Mouse (Mus musculus) liver, embryonic 15.5 days (tissue): ENCODE results near the gene Cdh5. TPM values are rescaled to one million over a fixed set of nuclear protein-coding genes. Genes with fewer than 3 reads are reported as not detected.

ENCODE experiments used
- ATAC-seq: fragments of 200-750 bp; cut with Nextera tagmentation; 2 replicates; pipeline ENCODE4 v1.8.0; 2017; ENCODE audit warnings: moderate number of reproducible peaks, mild to moderate bottlenecking, moderate library complexity; ENCODE audit not compliant: insufficient read depth
- H3K27ac ChIP-seq: fragments of 300-500 bp; sonication (generic); replicated peaks from 2 replicates; pipeline ENCODE4 v1.5.1; 2015; ENCODE audit warnings: mild to moderate bottlenecking, inconsistent platforms
- H3K27me3 ChIP-seq: fragments of 300-500 bp; sonication (generic); 2 replicates; pipeline ENCODE4 v1.6.1; 2015; ENCODE audit warnings: mild to moderate bottlenecking, inconsistent platforms
- H3K36me3 ChIP-seq: fragments of 300-500 bp; sonication (generic); replicated peaks from 2 replicates; pipeline ENCODE4 v1.6.1; 2015; ENCODE audit warnings: moderate library complexity, mild to moderate bottlenecking, inconsistent platforms
- H3K4me1 ChIP-seq: fragments of 300-500 bp; sonication (generic); replicated peaks from 2 replicates; pipeline ENCODE4 v1.6.1; 2015; ENCODE audit warnings: inconsistent platforms
- H3K4me2 ChIP-seq: fragments of 300-500 bp; sonication (generic); 2 replicates; pipeline ENCODE4 v1.6.1; 2015; ENCODE audit warnings: moderate library complexity, mild to moderate bottlenecking, inconsistent platforms
- H3K4me3 ChIP-seq: fragments of 300-500 bp; sonication (generic); replicated peaks from 2 replicates; pipeline ENCODE4 v1.5.1; 2015; ENCODE audit warnings: mild to moderate bottlenecking, inconsistent platforms
- H3K9ac ChIP-seq: fragments of 300-500 bp; sonication (generic); 2 replicates; pipeline ENCODE4 v1.6.1; 2015; ENCODE audit warnings: moderate library complexity, mild to moderate bottlenecking, inconsistent platforms
- H3K9me3 ChIP-seq: fragments of 300-500 bp; sonication (generic); replicated peaks from 2 replicates; pipeline ENCODE4 v1.6.1; 2016; ENCODE audit warnings: inconsistent platforms
- WGBS: fragments of 180-500 bp; shearing (Covaris S2); methylation state at CpG from one replicate; pipeline ENCODE4 v1.1.7; 2015; ENCODE audit warnings: mixed read lengths; ENCODE audit not compliant: insufficient replicate concordance; 5-methylcytosine and 5-hydroxymethylcytosine counted together
- polyA plus RNA-seq: library from polyadenylated mRNA; unstranded; fragments of >200 nt; fragmentation: Nextera tagmentation; extraction: Ambion mirVana; gene quantifications from 2 replicates; pipeline ENCODE4 v1.2.1, GENCODE M21; 2015

Gene Cdh5
- polyA plus RNA-seq, 1 experiment from 2014 or later: 8.6 TPM

- Histone ChIP-seq H3K36me3 (no peaks in the 10 kb centered on the region), H3K27ac (no peak overlapping the region), H3K4me3 (no peak overlapping the region), H3K27me3 (no peaks in the 10 kb centered on the region), H3K9me3 (no peaks in the 10 kb centered on the region), H3K4me1 (no peaks in the 10 kb centered on the region), H3K9ac (no peak overlapping the region), H3K4me2 (no peak overlapping the region)
- ATAC-seq: no peak
- 70% methylated on average over 4 of the region's 4 CpGs for WGBS
Measured at GRCm38 (mm10) chr8:104143379-104143778, 42.0 kb downstream of the Cdh5 start.

- H3K9ac ChIP-seq: no peak overlapping the region
- no peak overlapping the region for H3K27ac ChIP-seq
- H3K4me1 ChIP-seq: no peaks in the 10 kb centered on the region
- no peaks in the 10 kb centered on the region for H3K27me3 ChIP-seq
- H3K4me3 ChIP-seq: no peak overlapping the region
- WGBS: 56% methylated on average over 13 of the region's 13 CpGs
- H3K36me3 ChIP-seq: no peaks in the 10 kb centered on the region
- ATAC-seq: no peak
- no peaks in the 10 kb centered on the region for H3K9me3 ChIP-seq
- H3K4me2 ChIP-seq: no peak overlapping the region
Measured at GRCm38 (mm10) chr8:104144434-104145216, 43.2 kb downstream of the Cdh5 start.

- Histone ChIP-seq H3K36me3 (no peaks in the 10 kb centered on the region), H3K27me3 (no peaks in the 10 kb centered on the region), H3K9ac (no peak overlapping the region), H3K4me2 (no peak overlapping the region), H3K4me3 (no peak overlapping the region), H3K9me3 (no peaks in the 10 kb centered on the region), H3K4me1 (no peaks in the 10 kb centered on the region), H3K27ac (no peak overlapping the region)
- no peak for ATAC-seq
- 28% methylated on average over 15 of the region's 15 CpGs for WGBS
Measured at GRCm38 (mm10) chr8:104145981-104146689, 44.7 kb downstream of the Cdh5 start.

GRCm38 (mm10) chr8:104146717-104147494 is 45.5 kb downstream of the Cdh5 start:
- WGBS: 77% methylated on average over 15 of the region's 15 CpGs
- H3K36me3 ChIP-seq: no peaks in the 10 kb centered on the region
- no peak for ATAC-seq
- no peak overlapping the region for H3K27ac ChIP-seq
- H3K9ac ChIP-seq: no peak overlapping the region
- H3K27me3 ChIP-seq: no peaks in the 10 kb centered on the region
- no peaks in the 10 kb centered on the region for H3K4me1 ChIP-seq
- H3K4me2 ChIP-seq: no peak overlapping the region
- no peaks in the 10 kb centered on the region for H3K9me3 ChIP-seq
- H3K4me3 ChIP-seq: no peak overlapping the region

- Histone ChIP-seq H3K36me3 (no peaks in the 10 kb centered on the region), H3K9me3 (no peaks in the 10 kb centered on the region), H3K27me3 (no peaks in the 10 kb centered on the region), H3K4me2 (no peak overlapping the region), H3K4me1 (no peaks in the 10 kb centered on the region), H3K27ac (no peak overlapping the region), H3K9ac (no peak overlapping the region), H3K4me3 (no peak overlapping the region)
- 74% methylated on average over 2 of the region's 2 CpGs for WGBS
- ATAC-seq: no peak
Measured at GRCm38 (mm10) chr8:104147947-104148346, 46.5 kb downstream of the Cdh5 start.

- 62% methylated on average over 5 of the region's 5 CpGs for WGBS
- Histone ChIP-seq H3K4me1 (no peaks in the 10 kb centered on the region), H3K4me2 (no peak overlapping the region), H3K9me3 (no peaks in the 10 kb centered on the region), H3K27me3 (peaks cover 3% of the 10 kb centered on the region; the same call in 1 of the 2 replicates), H3K9ac (no peak overlapping the region), H3K4me3 (no peak overlapping the region), H3K36me3 (no peaks in the 10 kb centered on the region), H3K27ac (no peak overlapping the region)
- no peak for ATAC-seq
Measured at GRCm38 (mm10) chr8:104160731-104161130, 59.3 kb downstream of the Cdh5 start.

- 55% methylated on average over 3 of the region's 3 CpGs for WGBS
- H3K4me3 ChIP-seq: no peak overlapping the region
Measured at GRCm38 (mm10) chr8:104169461-104169860, 68.0 kb downstream of the Cdh5 start.

GRCm38 (mm10) chr8:104170118-104171049 is 69.0 kb downstream of the Cdh5 start, which contains the start of gene Bean1:
Gene Bean1, plus strand, starts transcription at chr8:104170442.
- H3K9ac ChIP-seq: no peak within 1 kb of the TSS
- H3K9me3 ChIP-seq: no peaks in the 10 kb centered on the region
- no peak for ATAC-seq
- no peaks in the 10 kb centered on the region for H3K36me3 ChIP-seq
- no peaks in the 10 kb centered on the region for H3K4me1 ChIP-seq
- H3K27me3 ChIP-seq: peaks cover 59% of the 10 kb centered on the region
- under 1% methylated on average over 80 of the region's 87 CpGs for WGBS
- peak within 1 kb of the TSS; percentile 45 for H3K4me3 ChIP-seq
- H3K27ac ChIP-seq: no peak within 1 kb of the TSS
- H3K4me2 ChIP-seq: peak within 1 kb of the TSS; percentile 65

More at GRCm38 (mm10) chr8:104169461-104169860, 68.0 kb downstream of the Cdh5 start:
- Histone ChIP-seq H3K27me3 (peaks cover 59% of the 10 kb centered on the region), H3K4me2 (no peak overlapping the region), H3K9me3 (no peaks in the 10 kb centered on the region), H3K4me1 (no peaks in the 10 kb centered on the region), H3K27ac (no peak overlapping the region), H3K36me3 (no peaks in the 10 kb centered on the region), H3K9ac (no peak overlapping the region)
- no peak for ATAC-seq

- no peak for ATAC-seq
- H3K27ac ChIP-seq: no peak overlapping the region
Measured at GRCm38 (mm10) chr8:104171050-104171620, 69.7 kb downstream of the Cdh5 start.

GRCm38 (mm10) chr8:104172420-104172819 is 71.0 kb downstream of the Cdh5 start:
- Histone ChIP-seq H3K36me3 (no peaks in the 10 kb centered on the region), H3K4me3 (no peak overlapping the region), H3K4me1 (no peaks in the 10 kb centered on the region), H3K4me2 (no peak overlapping the region), H3K27ac (no peak overlapping the region), H3K9ac (no peak overlapping the region), H3K27me3 (peaks cover 59% of the 10 kb centered on the region), H3K9me3 (no peaks in the 10 kb centered on the region)
- no peak for ATAC-seq
- WGBS: 73% methylated on average over 6 of the region's 6 CpGs

More at GRCm38 (mm10) chr8:104171050-104171620, 69.7 kb downstream of the Cdh5 start:
- WGBS: 3% methylated on average over 32 of the region's 32 CpGs
- Histone ChIP-seq H3K9ac (no peak overlapping the region), H3K4me1 (no peaks in the 10 kb centered on the region), H3K4me3 (peak overlapping the region; percentile 45), H3K27me3 (peaks cover 59% of the 10 kb centered on the region), H3K9me3 (no peaks in the 10 kb centered on the region), H3K36me3 (no peaks in the 10 kb centered on the region), H3K4me2 (peak overlapping the region; percentile 65)
